Mouse (Mus musculus) left cerebral cortex, postnatal 4 days (tissue): Measurements from ENCODE around the gene Icos. TPM values are rescaled to one million over a fixed set of nuclear protein-coding genes. Genes with fewer than 3 reads are reported as not detected.

Experiments used
- DNase-seq: peaks from one replicate; pipeline ENCODE4 v3.0.0-alpha.2; 2022
- intact Hi-C: fragments of 180-260 bp; cut with DNase I; formaldehyde crosslinking; loops from one replicate; pipeline ENCODE4 v1.15.1; 2025
- total RNA-seq, 2 experiments: library from RNA; stranded (reverse); gene quantifications; 2 replicates each; pipeline ENCODE4 v1.2.3; 2021

Icos gene
- total RNA-seq, 2 experiments from 2014 or later: 0.16 to 0.20 TPM

DNA sequence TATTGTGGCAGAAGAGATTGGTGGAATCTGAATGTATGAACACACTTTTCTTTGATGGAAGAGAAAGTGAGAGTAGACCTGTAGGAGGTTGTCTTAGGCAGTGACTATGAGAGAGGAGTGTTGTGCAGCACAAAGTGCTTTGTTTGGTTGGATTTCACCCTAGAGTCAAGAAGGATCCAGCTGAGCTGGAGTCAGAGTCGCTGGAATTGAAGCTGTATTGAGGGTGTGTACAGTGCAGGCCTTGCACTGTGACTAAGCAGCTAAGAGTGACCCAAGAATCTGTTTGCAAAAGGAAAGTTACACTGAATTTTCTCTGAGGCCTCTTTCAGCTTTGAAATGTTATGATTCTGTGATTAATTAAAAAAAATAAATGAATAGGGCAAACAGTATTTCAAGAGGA is 52.2 kb downstream of the Icos start:
- DNase-seq: no peak
- intact Hi-C loops: no loop called here

DNA sequence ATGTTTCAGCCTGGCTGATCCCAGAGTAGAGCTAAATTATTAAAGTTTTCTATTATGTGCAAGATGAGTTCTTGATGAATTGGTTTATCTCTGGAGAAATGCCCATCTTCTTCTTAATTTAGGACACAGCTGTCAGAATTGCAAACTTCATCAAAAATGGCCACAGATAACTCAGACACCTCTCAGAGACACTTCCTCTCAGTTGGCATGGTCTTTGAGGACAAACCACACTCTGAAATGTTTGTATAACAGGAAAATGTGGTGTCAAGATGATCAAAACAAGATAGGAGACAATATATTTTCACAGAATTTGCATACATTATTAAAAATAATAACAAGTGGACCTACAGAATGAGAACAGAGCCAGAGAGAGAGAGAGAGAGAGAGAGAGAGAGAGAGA is 52.8 kb downstream of the Icos start:
- intact Hi-C loops: no loop called here
- DNase-seq: no peak

DNA sequence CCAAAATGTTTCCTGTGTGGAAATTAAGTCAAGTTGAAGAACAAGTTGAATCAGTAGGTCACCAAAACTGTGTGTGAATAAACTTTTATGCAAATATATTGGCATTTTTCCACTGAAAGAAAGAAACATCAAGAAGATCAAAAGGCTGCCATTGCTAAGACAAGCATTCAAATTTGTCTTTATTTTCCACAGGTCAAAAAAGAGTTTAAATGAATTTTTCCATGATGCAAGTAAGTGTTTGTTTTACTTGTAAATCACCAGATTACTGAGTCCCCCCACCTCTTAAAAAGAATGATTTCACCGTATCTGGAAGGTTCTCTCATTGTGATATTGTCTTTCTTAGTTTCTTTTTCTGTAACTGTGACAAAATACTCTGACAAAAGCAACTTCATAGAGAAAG is 57.5 kb downstream of the Icos start:
- intact Hi-C loops: no loop called here
- no peak for DNase-seq

DNA sequence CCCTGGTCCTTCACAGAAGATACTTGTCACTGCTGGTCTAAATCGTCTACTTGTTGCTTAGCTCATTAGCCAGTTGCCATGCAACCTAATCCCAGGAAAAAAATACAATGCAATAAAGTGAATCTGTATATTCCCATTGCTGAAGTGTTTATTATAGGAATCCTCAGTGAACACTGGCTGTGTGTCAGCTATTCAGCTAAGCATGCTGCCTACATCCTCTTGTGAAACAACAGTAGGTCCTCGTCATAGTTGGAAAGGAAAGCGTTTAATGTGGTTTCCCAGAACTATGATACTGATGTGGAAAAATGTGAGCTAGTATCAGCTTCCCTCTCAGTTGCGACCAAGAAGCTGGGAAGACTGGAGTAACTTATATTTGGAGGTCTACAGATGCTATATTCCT is 60.5 kb downstream of the Icos start:
- intact Hi-C loops: no loop called here
- no peak for DNase-seq

DNA sequence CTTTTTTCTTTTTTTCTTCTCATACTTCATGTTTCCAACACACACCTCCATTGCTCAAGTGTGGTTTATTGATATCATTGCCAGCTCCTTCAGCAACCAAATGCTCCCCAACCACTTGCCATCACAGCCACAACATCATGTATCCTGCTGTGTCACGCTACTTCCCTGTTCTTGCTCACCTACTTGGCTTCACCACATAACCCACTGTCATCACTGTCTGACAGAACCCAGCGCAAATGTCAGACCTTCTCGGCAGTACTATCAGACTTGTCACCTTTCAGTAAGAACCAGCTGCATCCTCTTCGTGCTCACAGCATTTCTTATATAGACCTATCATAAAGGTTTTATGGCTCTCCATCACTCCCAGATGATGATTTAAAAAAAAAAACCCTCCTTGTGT is 61.6 kb downstream of the Icos start:
- intact Hi-C loops: no loop called here

DNA sequence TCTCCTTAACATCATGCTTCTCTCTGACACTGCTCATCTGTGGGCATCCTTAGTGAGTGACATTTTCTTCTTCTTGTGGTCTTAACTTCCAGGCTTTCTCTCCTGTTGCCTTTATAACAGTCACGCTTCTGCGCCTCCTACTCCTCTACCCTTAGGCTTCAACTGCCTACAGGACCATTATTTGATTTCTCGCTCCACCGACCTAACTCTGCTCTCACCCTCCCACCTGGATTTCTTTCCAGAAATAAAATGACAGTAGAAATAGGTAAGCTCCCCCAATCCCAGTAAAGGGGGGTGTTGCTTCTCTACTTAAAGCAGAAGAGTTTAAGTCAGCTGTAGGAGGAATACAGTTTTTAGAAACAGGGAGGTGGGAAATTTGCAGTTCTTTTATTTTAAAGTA is 62.7 kb downstream of the Icos start:
- intact Hi-C loops: no loop called here

More for the DNA sequence above, 61.6 kb downstream of the Icos start:
- DNase-seq: no peak

DNA sequence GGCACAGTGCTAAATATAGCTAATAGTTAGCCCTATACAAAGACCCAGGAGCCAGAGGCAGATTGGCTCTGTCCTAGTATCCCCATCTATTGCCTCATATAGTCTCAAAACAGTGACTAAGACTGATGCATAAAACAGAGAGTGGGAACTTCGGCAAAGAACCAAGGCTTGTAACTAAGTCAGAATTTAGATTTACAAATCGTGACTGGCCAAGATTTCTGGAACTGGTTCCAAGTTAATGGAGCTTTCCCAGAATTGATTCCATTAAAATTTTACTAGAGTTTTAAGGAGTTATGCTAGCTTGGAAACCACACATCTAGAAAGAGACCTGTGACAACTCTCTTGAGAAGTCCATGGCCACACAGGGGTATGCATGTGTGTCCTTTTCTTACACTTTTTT is 65.1 kb downstream of the Icos start:
- intact Hi-C loops: no loop called here

More for the DNA sequence above, 62.7 kb downstream of the Icos start:
- DNase-seq: no peak

DNA sequence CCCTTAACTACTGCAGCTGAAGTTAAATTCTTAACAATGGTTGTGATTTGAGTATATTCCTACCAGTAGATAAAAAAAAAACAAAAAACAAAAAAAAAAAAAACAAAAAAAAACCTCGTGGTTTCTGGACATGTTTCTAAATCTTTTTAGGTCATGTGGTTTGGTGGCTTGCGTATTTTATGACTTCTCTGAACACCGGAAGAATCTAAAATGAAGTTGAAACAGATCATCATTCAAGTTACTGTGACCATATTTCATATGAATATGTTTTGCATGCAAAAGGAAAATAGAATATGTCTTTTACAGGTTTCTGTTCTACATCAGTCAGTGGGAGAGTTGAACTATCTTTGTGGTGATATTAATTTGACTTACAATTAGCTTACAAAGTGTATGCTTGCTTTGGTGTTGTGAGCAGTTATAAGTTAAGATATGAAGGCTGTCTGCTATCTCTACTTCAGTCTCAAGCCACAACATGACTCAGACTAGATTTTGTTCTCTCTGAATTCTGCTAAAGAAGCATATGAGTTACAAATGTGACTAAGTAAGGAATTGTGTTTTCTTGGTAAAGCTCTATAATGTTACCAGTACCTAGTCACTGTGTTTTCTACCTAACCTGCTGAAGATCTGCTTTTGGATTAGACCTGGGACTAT is 68.5 kb downstream of the Icos start:
- DNase-seq: no peak
- intact Hi-C loops: no loop called here

More for the DNA sequence above, 65.1 kb downstream of the Icos start:
- DNase-seq: no peak

DNA sequence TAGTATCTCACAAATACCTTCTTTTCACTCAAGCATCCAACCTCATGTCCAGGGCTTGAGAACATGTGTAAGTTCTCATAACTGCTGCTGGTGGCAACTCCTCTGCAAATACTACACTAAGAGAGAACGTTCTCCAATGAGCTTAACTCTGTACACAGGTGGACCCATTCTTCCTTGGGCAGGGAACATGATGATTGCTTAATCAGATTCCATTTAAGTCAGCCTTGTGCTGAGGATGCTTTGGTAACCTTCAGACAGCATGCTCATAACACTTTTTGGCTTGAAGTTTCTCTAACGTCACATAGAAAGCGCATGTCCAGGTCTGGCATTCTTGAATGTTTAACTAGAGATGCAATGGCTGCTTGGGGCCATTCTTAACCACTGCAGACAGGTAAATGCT is 69.6 kb downstream of the Icos start:
- intact Hi-C loops: no loop called here
- DNase-seq: no peak

Other genes starting within 250 kb of the Icos start
- gene Ctla4, start 90.9 kb upstream of the Icos start, total RNA-seq: not detected